Mouse (Mus musculus): ENCODE measurements around the gene Myo3b. TPM values are rescaled to one million over a fixed set of nuclear protein-coding genes. Genes with fewer than 3 reads are reported as not detected.
A peak's percentile ranks its signal among the peaks of the same experiment; 100 is the strongest.
"Not testable (repeated sequence)": the region's sequence is repeated elsewhere in the genome, so short reads cannot be mapped to it uniquely, and the experiment has no call there.

The Myo3b gene
- polyA plus RNA-seq, 2 experiments: not detected

DNA sequence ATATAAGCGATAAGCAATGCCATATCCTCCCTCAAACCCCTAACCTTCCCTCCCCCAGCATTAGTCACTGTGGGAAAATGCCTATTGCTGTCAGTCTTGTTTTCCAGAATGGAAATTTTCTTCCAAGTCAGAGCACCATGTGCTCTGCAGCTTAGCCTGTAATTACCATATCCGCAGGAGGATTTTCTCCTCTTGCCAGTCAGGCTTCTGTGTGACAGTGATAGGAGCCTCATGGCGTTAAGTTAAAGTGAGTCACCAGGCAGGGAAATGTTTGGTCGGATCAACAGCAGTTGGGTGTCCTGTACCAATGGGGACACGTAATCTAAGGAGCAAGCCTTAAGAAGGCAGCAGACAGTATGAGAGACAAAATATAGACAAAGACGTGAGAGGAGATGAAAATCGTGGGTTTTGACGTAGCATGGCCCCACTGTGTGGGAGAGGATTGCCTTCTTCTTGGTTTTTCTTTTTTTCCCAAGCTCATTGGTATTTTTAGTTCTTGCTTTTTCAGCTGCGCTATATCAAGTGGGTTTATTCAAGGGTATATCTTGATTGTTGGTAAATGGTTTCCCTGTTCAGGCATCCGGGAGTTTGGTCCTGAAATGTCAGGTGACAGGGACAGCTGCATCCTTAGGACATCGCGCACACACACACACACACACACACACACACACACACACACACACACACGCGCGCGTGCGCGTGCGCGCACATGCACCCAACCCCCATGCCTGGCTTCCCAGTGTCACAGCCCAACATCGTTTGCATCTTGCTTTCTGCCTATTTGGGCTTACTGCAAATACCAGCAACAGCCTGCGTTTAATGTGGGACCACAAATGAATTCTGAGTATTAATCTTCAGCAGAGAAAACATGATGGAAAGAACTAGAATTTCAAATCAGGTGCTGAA is 171.8 kb downstream of the Myo3b start:
- Histone ChIP-seq H3K4me2 (ENCODE audit: low read depth) (no peak overlapping the region), H3K9me3 (ENCODE audit: control insufficient read depth, low read length) (no peaks in the 10 kb centered on the region), H3K4me1 (replicated peaks; ENCODE audit: control insufficient read depth in 2 of 2, insufficient read depth in 2 of 2, low read length in 1 of 2) (no peaks in the 10 kb centered on the region), H3K27me3 (ENCODE audit: control insufficient read depth, insufficient read depth, low read length) (no peaks in the 10 kb centered on the region), H3K9ac (replicated peaks) (no peak overlapping the region), H3K27ac (no peak overlapping the region), H3K36me3 (replicated peaks; ENCODE audit: control insufficient read depth, insufficient read depth, low read depth) (no peaks in the 10 kb centered on the region), H3K4me3 (ENCODE audit: insufficient read depth in 1 of 2, low read depth in 2 of 2, low read length in 2 of 2) (no peak overlapping the region)
- DNase-seq (ENCODE audit: low read depth in 3 of 3, low spot score in 3 of 3): no peak
- ATAC-seq (ENCODE audit: insufficient read depth): no peak
- WGBS (ENCODE audit: insufficient replicate concordance): 78% methylated on average over 22 of the region's 22 CpGs
- TF ChIP-seq EP300 (IDR thresholded peaks at IDR 0.05; ENCODE audit: low read depth) (no peak), CTCF (IDR thresholded peaks at IDR 0.05; ENCODE audit: low read depth) (no peak)

DNA sequence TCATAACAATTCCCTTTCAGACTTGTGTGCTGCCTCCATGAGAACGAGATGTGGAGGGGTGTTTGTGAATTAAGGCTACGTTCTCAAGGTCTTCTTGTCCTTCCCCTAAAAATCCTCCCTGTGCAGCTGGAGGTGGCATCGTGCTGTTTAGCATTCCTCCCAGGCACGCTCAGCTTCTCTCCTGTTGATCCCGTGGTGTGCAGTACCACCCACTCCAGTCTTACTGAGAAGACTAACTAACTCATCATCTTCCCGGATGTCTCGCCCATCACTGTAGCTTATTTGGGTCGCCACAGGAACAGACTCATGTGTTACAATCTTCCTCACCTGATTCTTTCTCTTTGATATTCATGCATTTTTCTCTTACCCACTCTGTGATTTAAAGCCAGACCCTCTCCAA is 175.5 kb downstream of the Myo3b start:
- Histone ChIP-seq H3K27ac (no peak overlapping the region), H3K9me3 (ENCODE audit: control insufficient read depth, low read length) (no peaks in the 10 kb centered on the region), H3K27me3 (ENCODE audit: control insufficient read depth, insufficient read depth, low read length) (no peaks in the 10 kb centered on the region), H3K36me3 (replicated peaks; ENCODE audit: control insufficient read depth, insufficient read depth, low read depth) (no peaks in the 10 kb centered on the region), H3K4me1 (replicated peaks; ENCODE audit: control insufficient read depth in 2 of 2, insufficient read depth in 2 of 2, low read length in 1 of 2) (no peaks in the 10 kb centered on the region), H3K9ac (replicated peaks) (no peak overlapping the region), H3K4me3 (ENCODE audit: insufficient read depth in 1 of 2, low read depth in 2 of 2, low read length in 2 of 2) (no peak overlapping the region), H3K4me2 (ENCODE audit: low read depth) (no peak overlapping the region)
- TF ChIP-seq EP300 (IDR thresholded peaks at IDR 0.05; ENCODE audit: low read depth) (no peak), CTCF (IDR thresholded peaks at IDR 0.05; ENCODE audit: low read depth) (no peak)
- WGBS (ENCODE audit: insufficient replicate concordance): 57% methylated on average over 8 of the region's 8 CpGs
- ATAC-seq (ENCODE audit: insufficient read depth): no peak
- no peak for DNase-seq (ENCODE audit: low read depth in 3 of 3, low spot score in 3 of 3)

DNA sequence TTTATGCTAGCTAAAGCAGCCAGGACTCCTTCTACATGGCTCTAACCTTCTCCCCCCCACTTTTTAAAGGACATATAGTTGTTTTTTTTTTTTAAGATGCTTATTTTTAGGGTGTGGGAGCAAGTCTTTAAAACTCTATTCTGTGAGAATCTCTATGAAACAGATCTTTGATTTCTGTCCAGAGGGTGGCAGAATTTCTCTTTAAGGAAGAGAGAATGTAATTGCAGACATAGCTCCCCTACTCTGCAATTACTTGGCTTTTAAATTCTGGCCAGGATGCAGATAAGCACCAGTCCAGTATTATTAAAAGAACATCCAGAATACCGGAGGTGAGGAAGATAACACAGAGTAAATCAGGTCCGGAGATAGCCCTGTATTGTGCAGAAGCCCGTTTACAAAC is 178.9 kb downstream of the Myo3b start:
- Histone ChIP-seq H3K4me1 (replicated peaks; ENCODE audit: control insufficient read depth in 2 of 2, insufficient read depth in 2 of 2, low read length in 1 of 2) (no peaks in the 10 kb centered on the region), H3K9me3 (ENCODE audit: control insufficient read depth, low read length) (no peaks in the 10 kb centered on the region), H3K27ac (no peak overlapping the region), H3K36me3 (replicated peaks; ENCODE audit: control insufficient read depth, insufficient read depth, low read depth) (no peaks in the 10 kb centered on the region), H3K4me3 (ENCODE audit: insufficient read depth in 1 of 2, low read depth in 2 of 2, low read length in 2 of 2) (no peak overlapping the region), H3K27me3 (ENCODE audit: control insufficient read depth, insufficient read depth, low read length) (no peaks in the 10 kb centered on the region), H3K4me2 (ENCODE audit: low read depth) (no peak overlapping the region), H3K9ac (replicated peaks) (no peak overlapping the region)
- ATAC-seq (ENCODE audit: insufficient read depth): no peak
- DNase-seq (ENCODE audit: low read depth in 3 of 3, low spot score in 3 of 3): no peak
- WGBS (ENCODE audit: insufficient replicate concordance): 65% methylated on average over 3 of the region's 3 CpGs
- TF ChIP-seq CTCF (IDR thresholded peaks at IDR 0.05; ENCODE audit: low read depth): no peak
- TF ChIP-seq EP300 (IDR thresholded peaks at IDR 0.05; ENCODE audit: low read depth): no peak

DNA sequence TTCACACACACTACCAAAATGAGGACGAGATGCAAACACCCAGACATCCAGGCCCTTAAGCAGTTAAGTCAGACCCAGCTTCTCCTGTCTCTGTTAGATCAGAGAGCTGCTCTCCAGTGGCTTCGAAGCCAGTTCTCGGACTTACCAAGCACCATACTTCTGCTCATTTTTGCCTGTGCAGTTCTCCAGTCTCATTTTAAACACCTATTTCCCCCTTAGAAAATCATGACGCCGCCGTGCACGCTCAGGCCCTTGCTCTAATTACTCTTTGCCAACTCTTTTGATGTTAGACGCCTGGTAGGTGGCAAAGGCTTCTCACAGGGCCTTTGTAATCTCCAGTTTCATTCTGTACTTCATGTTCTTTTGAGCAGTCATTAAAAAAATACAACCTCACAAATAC is 179.5 kb downstream of the Myo3b start:
- WGBS (ENCODE audit: insufficient replicate concordance): 57% methylated on average over 8 of the region's 8 CpGs
- no peak overlapping the region for H3K4me3 ChIP-seq (ENCODE audit: insufficient read depth in 1 of 2, low read depth in 2 of 2, low read length in 2 of 2)
- no peaks in the 10 kb centered on the region for H3K27me3 ChIP-seq (ENCODE audit: control insufficient read depth, insufficient read depth, low read length)
- H3K36me3 ChIP-seq (replicated peaks; ENCODE audit: control insufficient read depth, insufficient read depth, low read depth): no peaks in the 10 kb centered on the region
- H3K4me2 ChIP-seq (ENCODE audit: low read depth): no peak overlapping the region
- ATAC-seq (ENCODE audit: insufficient read depth) (no peak), DNase-seq (ENCODE audit: low read depth in 3 of 3, low spot score in 3 of 3) (no peak)
- no peak overlapping the region for H3K27ac ChIP-seq
- no peaks in the 10 kb centered on the region for H3K9me3 ChIP-seq (ENCODE audit: control insufficient read depth, low read length)
- H3K9ac ChIP-seq (replicated peaks): no peak overlapping the region
- no peaks in the 10 kb centered on the region for H3K4me1 ChIP-seq (replicated peaks; ENCODE audit: control insufficient read depth in 2 of 2, insufficient read depth in 2 of 2, low read length in 1 of 2)
- TF ChIP-seq EP300 (IDR thresholded peaks at IDR 0.05; ENCODE audit: low read depth) (no peak), CTCF (IDR thresholded peaks at IDR 0.05; ENCODE audit: low read depth) (no peak)

DNA sequence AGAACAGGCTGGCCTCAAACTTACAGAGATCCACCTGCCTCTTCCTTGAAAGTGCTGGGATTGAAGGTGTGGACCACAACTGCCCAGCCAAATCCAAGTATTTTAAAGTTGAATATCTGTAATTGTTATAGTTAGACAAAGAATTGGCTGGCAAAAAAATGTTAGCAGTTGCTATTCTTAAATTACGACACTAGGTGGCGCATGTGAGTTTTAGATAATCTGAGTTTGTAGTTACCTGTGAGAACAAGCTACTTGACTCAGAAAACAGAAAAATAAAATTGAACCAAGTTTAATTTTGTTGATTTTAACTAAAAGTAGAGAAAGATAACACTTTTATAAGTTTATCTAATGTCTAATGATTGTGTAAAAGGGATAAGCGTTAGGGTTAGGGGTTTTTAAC is 187.8 kb downstream of the Myo3b start:
- no peak overlapping the region for H3K4me2 ChIP-seq (ENCODE audit: low read depth)
- H3K4me3 ChIP-seq (ENCODE audit: insufficient read depth in 1 of 2, low read depth in 2 of 2, low read length in 2 of 2): no peak overlapping the region
- WGBS (ENCODE audit: insufficient replicate concordance): 11% methylated on average over 3 of the region's 3 CpGs
- H3K27me3 ChIP-seq (ENCODE audit: control insufficient read depth, insufficient read depth, low read length): no peaks in the 10 kb centered on the region
- no peak overlapping the region for H3K9ac ChIP-seq (replicated peaks)
- no peak overlapping the region for H3K27ac ChIP-seq
- no peaks in the 10 kb centered on the region for H3K4me1 ChIP-seq (replicated peaks; ENCODE audit: control insufficient read depth in 2 of 2, insufficient read depth in 2 of 2, low read length in 1 of 2)
- TF ChIP-seq EP300 (IDR thresholded peaks at IDR 0.05; ENCODE audit: low read depth) (no peak), CTCF (IDR thresholded peaks at IDR 0.05; ENCODE audit: low read depth) (peak; percentile 49; the same call in 1 of the 2 replicates)
- H3K9me3 ChIP-seq (ENCODE audit: control insufficient read depth, low read length): no peaks in the 10 kb centered on the region
- DNase-seq (ENCODE audit: low read depth in 3 of 3, low spot score in 3 of 3) (peak in 1 of 3 experiments; percentile 1), ATAC-seq (ENCODE audit: insufficient read depth) (no peak)
- H3K36me3 ChIP-seq (replicated peaks; ENCODE audit: control insufficient read depth, insufficient read depth, low read depth): no peaks in the 10 kb centered on the region

DNA sequence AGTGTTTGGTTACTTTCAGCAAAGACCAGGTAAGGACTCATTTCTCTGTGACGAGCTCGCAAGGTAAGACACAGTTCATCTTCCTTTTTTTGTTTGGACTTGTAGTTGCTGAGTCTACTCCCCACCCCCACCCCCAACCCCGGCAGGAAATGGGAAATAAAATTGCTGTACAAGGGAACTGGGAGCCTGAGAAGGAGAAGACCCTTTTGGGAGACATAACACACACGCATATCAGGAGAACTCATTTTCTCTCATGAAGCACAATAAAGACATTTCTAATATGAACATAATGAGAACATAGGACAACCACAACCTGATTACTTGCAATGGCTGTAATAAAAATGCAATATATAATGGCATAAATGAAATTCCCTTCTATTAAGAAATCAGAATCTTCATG is 195.5 kb downstream of the Myo3b start:
- not testable (repeated sequence) for H3K27me3 ChIP-seq (ENCODE audit: control insufficient read depth, insufficient read depth, low read length); H3K27ac ChIP-seq; H3K9me3 ChIP-seq (ENCODE audit: control insufficient read depth, low read length); H3K4me3 ChIP-seq (ENCODE audit: insufficient read depth in 1 of 2, low read depth in 2 of 2, low read length in 2 of 2); ATAC-seq (ENCODE audit: insufficient read depth); H3K4me2 ChIP-seq (ENCODE audit: low read depth); H3K9ac ChIP-seq (replicated peaks); DNase-seq (ENCODE audit: low read depth in 3 of 3, low spot score in 3 of 3); H3K36me3 ChIP-seq (replicated peaks; ENCODE audit: control insufficient read depth, insufficient read depth, low read depth); H3K4me1 ChIP-seq (replicated peaks; ENCODE audit: control insufficient read depth in 2 of 2, insufficient read depth in 2 of 2, low read length in 1 of 2)
- 37% methylated on average over 3 of the region's 4 CpGs for WGBS (ENCODE audit: insufficient replicate concordance)

Measured in liver, embryonic 14.5 days (tissue).